Mouse (Mus musculus): ENCODE data around the gene Uqcc2. TPM values are rescaled to one million over a fixed set of nuclear protein-coding genes. Genes with fewer than 3 reads are reported as not detected.

Gene Uqcc2
- polyA plus RNA-seq, 1 experiment, result 330 TPM

DNA sequence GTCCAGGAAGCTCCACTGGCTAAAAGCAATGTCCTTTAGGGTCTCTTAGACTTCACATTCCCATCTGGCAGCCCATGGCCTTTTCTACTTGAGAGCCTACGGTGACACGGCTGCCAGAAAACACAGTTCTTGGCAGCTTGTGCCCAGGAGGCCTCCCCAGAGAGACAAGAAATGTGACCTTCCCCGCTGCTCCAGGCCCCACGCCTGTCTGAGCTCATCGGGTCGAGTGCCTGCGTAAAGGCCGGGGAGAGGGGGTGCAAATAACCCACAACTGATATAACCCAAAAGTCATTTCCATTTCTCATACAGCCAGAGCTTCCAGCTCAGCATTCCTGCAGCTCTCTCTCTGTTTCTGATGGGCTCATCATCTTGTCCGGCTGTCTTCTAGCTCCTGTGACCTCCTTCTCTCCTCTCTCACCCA lies 20.1 kb upstream of the Uqcc2 start:
- DNase-seq, result peak; percentile 44 to 51
- H3K27ac ChIP-seq (ENCODE audit: insufficient read depth, low read length), result peak overlapping the region; percentile 26
- H3K4me3 ChIP-seq (replicated peaks; ENCODE audit: insufficient read depth, low read depth, low read length), result no peak overlapping the region
- TF ChIP-seq POLR2A (IDR thresholded peaks at IDR 0.05; ENCODE audit: borderline replicate concordance, insufficient read depth, low read length) (no peak), CTCF (IDR thresholded peaks at IDR 0.05; ENCODE audit: borderline replicate concordance, insufficient read depth, low read depth, low read length) (no peak)
- 18% methylated on average over 9 of the region's 9 CpGs for WGBS
- H3K4me1 ChIP-seq (ENCODE audit: control insufficient read depth, insufficient read depth, low read length), result peaks cover 31% of the 10 kb centered on the region
- no peaks in the 10 kb centered on the region for H3K27me3 ChIP-seq (ENCODE audit: control insufficient read depth, insufficient read depth, low read length)

- no peak overlapping the region for H3K4me3 ChIP-seq (replicated peaks; ENCODE audit: insufficient read depth, low read depth, low read length)
- no peaks in the 10 kb centered on the region for H3K27me3 ChIP-seq (ENCODE audit: control insufficient read depth, insufficient read depth, low read length)
- 55% methylated on average over 8 of the region's 8 CpGs for WGBS
- peaks cover 31% of the 10 kb centered on the region for H3K4me1 ChIP-seq (ENCODE audit: control insufficient read depth, insufficient read depth, low read length)
- H3K27ac ChIP-seq (ENCODE audit: insufficient read depth, low read length), result peak overlapping the region; percentile 26; the same call in 1 of the 2 replicates
- DNase-seq, result no peak
- TF ChIP-seq CTCF (IDR thresholded peaks at IDR 0.05; ENCODE audit: borderline replicate concordance, insufficient read depth, low read depth, low read length) (no peak), POLR2A (IDR thresholded peaks at IDR 0.05; ENCODE audit: borderline replicate concordance, insufficient read depth, low read length) (no peak)
These were observed 19.4 kb upstream of the Uqcc2 start for GRCm38 (mm10) chr17:27152976-27153723.

DNA sequence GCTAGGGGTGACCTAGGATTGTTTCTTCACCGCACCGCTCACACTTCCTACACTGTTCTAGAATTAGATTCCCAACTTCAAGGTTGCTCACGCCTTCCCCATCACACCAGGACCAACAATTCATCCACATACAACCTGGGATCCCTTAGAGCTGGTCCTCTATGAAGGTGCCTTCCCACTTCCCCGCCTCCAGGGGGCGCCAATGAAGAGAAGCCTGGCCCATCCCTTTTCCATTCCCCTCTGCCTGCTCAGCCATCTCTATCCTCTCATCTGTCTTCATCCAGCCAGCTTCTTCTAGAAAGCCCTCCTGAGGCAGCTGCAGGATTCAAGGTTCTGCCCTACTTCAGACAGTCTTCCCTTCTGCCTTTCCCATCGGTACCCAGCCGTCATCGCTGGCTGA lies 17.7 kb upstream of the Uqcc2 start:
- peak; percentile 48; the same call in 1 of the 2 replicates for TF ChIP-seq CTCF (IDR thresholded peaks at IDR 0.05; ENCODE audit: borderline replicate concordance, insufficient read depth, low read depth, low read length)
- no peak for TF ChIP-seq POLR2A (IDR thresholded peaks at IDR 0.05; ENCODE audit: borderline replicate concordance, insufficient read depth, low read length)
- DNase-seq, result no peak
- no peaks in the 10 kb centered on the region for H3K27me3 ChIP-seq (ENCODE audit: control insufficient read depth, insufficient read depth, low read length)
- H3K4me3 ChIP-seq (replicated peaks; ENCODE audit: insufficient read depth, low read depth, low read length), result no peak overlapping the region
- no peak overlapping the region for H3K27ac ChIP-seq (ENCODE audit: insufficient read depth, low read length)
- H3K4me1 ChIP-seq (ENCODE audit: control insufficient read depth, insufficient read depth, low read length), result peaks cover 31% of the 10 kb centered on the region
- 77% methylated on average over 8 of the region's 8 CpGs for WGBS

GRCm38 (mm10) chr17:27150871-27151270 lies 17.2 kb upstream of the Uqcc2 start:
- no peaks in the 10 kb centered on the region for H3K27me3 ChIP-seq (ENCODE audit: control insufficient read depth, insufficient read depth, low read length)
- H3K27ac ChIP-seq (ENCODE audit: insufficient read depth, low read length), result no peak overlapping the region
- peaks cover 31% of the 10 kb centered on the region for H3K4me1 ChIP-seq (ENCODE audit: control insufficient read depth, insufficient read depth, low read length)
- no peak overlapping the region for H3K4me3 ChIP-seq (replicated peaks; ENCODE audit: insufficient read depth, low read depth, low read length)
- 16% methylated on average over 7 of the region's 7 CpGs for WGBS
- TF ChIP-seq POLR2A (IDR thresholded peaks at IDR 0.05; ENCODE audit: borderline replicate concordance, insufficient read depth, low read length), result no peak
- no peak for DNase-seq

DNA sequence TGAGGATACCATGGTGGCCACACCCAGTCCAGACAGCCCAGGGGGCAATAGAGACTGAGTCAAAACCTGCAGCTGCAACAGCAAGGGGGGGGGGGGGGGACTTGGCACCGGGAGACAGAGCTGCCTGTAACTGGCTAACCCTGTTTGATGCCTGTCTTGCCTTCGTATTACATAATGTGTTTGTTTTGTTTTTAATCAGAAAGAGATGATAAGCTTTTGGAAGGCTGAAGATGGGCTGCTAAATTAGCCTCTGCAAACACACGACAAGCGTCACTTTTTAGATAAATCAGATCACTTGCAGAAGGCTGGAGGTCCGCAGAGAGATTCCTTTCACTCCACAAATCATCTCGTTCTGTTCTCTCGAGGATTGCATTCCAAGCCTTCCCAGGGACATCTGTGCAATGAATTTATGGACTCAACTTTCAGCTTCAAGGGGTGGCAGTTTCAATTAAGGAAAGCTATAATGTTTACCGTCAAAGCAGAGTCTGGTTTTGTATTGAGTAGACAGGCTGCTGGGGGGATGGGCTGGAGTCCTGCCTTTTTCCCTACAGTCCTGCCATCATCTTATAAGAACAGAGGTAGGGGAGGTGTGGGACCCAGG lies 12.7 kb upstream of the Uqcc2 start:
- DNase-seq, result no peak
- H3K27me3 ChIP-seq (ENCODE audit: control insufficient read depth, insufficient read depth, low read length), result no peaks in the 10 kb centered on the region
- TF ChIP-seq CTCF (IDR thresholded peaks at IDR 0.05; ENCODE audit: borderline replicate concordance, insufficient read depth, low read depth, low read length) (no peak), POLR2A (IDR thresholded peaks at IDR 0.05; ENCODE audit: borderline replicate concordance, insufficient read depth, low read length) (no peak)
- no peak overlapping the region for H3K27ac ChIP-seq (ENCODE audit: insufficient read depth, low read length)
- H3K4me1 ChIP-seq (ENCODE audit: control insufficient read depth, insufficient read depth, low read length), result peaks cover 7% of the 10 kb centered on the region
- 49% methylated on average over 8 of the region's 8 CpGs for WGBS
- H3K4me3 ChIP-seq (replicated peaks; ENCODE audit: insufficient read depth, low read depth, low read length), result no peak overlapping the region

- Histone ChIP-seq H3K27ac (ENCODE audit: insufficient read depth, low read length) (no peak overlapping the region), H3K27me3 (ENCODE audit: control insufficient read depth, insufficient read depth, low read length) (no peaks in the 10 kb centered on the region), H3K4me3 (replicated peaks; ENCODE audit: insufficient read depth, low read depth, low read length) (no peak overlapping the region), H3K4me1 (ENCODE audit: control insufficient read depth, insufficient read depth, low read length) (no peaks in the 10 kb centered on the region)
- 91% methylated on average over 4 of the region's 4 CpGs for WGBS
- TF ChIP-seq POLR2A (IDR thresholded peaks at IDR 0.05; ENCODE audit: borderline replicate concordance, insufficient read depth, low read length), result no peak
- TF ChIP-seq CTCF (IDR thresholded peaks at IDR 0.05; ENCODE audit: borderline replicate concordance, insufficient read depth, low read depth, low read length), result no peak
- DNase-seq, result no peak
These were observed 10.4 kb upstream of the Uqcc2 start for GRCm38 (mm10) chr17:27144152-27144551.

GRCm38 (mm10) chr17:27141971-27142450 lies 8.3 kb upstream of the Uqcc2 start:
- TF ChIP-seq CTCF (IDR thresholded peaks at IDR 0.05; ENCODE audit: borderline replicate concordance, insufficient read depth, low read depth, low read length) (no peak), POLR2A (IDR thresholded peaks at IDR 0.05; ENCODE audit: borderline replicate concordance, insufficient read depth, low read length) (no peak)
- Histone ChIP-seq H3K4me3 (replicated peaks; ENCODE audit: insufficient read depth, low read depth, low read length) (no peak overlapping the region), H3K4me1 (ENCODE audit: control insufficient read depth, insufficient read depth, low read length) (no peaks in the 10 kb centered on the region; the same call in 1 of the 2 replicates), H3K27me3 (ENCODE audit: control insufficient read depth, insufficient read depth, low read length) (no peaks in the 10 kb centered on the region), H3K27ac (ENCODE audit: insufficient read depth, low read length) (no peak overlapping the region)
- DNase-seq, result no peak
- 59% methylated on average over 10 of the region's 10 CpGs for WGBS

DNA sequence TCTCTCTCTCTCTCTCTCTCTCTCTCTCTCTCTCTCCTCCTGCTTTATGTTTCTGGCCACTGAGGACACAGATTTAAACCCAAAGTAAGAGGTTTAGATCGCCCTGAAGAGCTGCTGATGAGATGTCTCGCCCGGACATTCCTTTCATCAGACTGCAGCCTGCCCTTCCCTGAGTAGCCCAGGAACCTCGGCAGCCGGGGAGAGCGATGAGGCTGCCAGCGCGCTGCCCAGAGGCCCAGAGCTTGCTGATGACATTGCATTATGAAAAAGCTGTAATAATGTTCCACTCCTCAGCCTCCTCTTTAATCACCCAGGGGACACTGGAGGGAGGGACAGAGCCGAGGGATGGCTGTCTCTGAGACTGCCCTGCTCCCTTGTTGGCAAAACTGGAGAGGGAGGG lies 6.5 kb upstream of the Uqcc2 start:
- Histone ChIP-seq H3K27ac (ENCODE audit: insufficient read depth, low read length) (no peak overlapping the region), H3K4me3 (replicated peaks; ENCODE audit: insufficient read depth, low read depth, low read length) (no peak overlapping the region), H3K4me1 (ENCODE audit: control insufficient read depth, insufficient read depth, low read length) (no peaks in the 10 kb centered on the region; the same call in 1 of the 2 replicates), H3K27me3 (ENCODE audit: control insufficient read depth, insufficient read depth, low read length) (no peaks in the 10 kb centered on the region)
- DNase-seq, result no peak
- 78% methylated on average over 9 of the region's 9 CpGs for WGBS
- TF ChIP-seq CTCF (IDR thresholded peaks at IDR 0.05; ENCODE audit: borderline replicate concordance, insufficient read depth, low read depth, low read length), result no peak
- no peak for TF ChIP-seq POLR2A (IDR thresholded peaks at IDR 0.05; ENCODE audit: borderline replicate concordance, insufficient read depth, low read length)
